Mouse (Mus musculus): Measurements from ENCODE around the gene Nlrp3.

DNA sequence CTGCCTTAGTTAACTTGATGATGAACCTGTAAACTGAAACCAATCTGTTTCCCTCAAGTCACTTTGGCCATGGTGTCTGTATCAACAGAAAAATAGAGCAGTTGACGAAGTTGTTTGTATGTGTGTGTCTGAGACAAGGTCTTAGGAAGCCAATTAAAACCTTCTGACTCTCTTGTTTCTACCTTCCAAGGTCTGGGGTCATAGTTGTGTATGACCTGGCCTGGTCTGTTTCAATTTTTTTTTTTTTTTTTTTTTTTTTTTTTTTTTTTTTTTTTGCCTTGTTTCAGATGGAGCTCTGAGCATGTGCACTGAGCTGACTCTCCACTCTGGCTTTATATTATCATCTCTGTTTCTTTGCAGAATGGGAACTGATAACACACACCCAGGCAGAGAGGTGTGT is 23.9 kb upstream of the Nlrp3 start:
- TF ChIP-seq CTCF (IDR thresholded peaks at IDR 0.05) (no peak), EP300 (IDR thresholded peaks at IDR 0.05; ENCODE audit: insufficient read depth, low read depth, low read length) (no peak)

Data from heart, adult 2 months (tissue).